Mouse (Mus musculus): Measurements from ENCODE around the gene Smco1. TPM values are rescaled to one million over a fixed set of nuclear protein-coding genes. Genes with fewer than 3 reads are reported as not detected.
"Not testable (repeated sequence)": the region's sequence is repeated elsewhere in the genome, so short reads cannot be mapped to it uniquely, and the experiment has no call there.

The Smco1 gene
- total RNA-seq (2021), result not detected

GRCm38 (mm10) chr16:32271291-32271690 lies at the start of gene Smco1:
Smco1 (plus strand) TSS chr16:32271468.
- DNase-seq, result no peak

DNA sequence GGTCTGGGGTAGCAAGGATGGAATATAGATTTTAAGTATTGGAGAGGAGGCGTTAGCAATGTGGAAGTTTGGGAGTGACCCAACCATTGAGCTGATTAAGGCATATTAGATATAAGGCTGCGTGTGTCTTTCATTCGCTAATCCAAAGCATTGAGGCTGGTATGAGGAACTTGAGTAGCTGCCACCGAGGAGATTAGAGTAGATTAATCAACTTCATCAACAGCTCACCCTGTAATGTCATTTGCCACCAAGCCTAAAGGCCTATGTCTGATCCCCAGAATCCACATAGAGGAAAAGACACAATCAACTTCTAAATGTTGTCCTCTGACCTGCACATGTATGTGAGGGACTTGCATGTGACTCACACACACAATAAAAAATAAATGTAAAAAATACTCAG lies 49.5 kb upstream of the Smco1 start:
- DNase-seq, result no peak
- intact Hi-C loops (cut with DNase I), result no loop called here

More at GRCm38 (mm10) chr16:32271291-32271690, at the start of gene Smco1:
- intact Hi-C loops (cut with DNase I), result no loop called here

DNA sequence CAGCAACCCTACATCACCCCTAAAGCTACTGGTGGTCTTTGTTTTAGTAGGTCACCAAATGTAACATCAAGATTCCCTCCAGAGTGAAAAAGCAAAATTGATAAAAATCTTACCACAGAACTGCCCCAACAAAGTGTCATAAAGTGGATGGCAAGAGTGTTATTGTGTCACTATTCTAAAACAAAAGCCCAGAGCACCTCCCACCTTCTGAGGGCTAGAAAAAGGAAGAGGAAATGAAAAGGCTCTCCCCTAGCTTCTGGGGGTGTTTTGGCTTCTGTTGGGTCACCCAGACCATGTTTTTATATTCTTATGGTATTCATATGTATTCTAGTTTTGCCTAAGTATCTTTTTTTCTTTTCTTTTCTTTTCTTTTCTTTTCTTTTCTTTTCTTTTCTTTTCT lies 48.9 kb upstream of the Smco1 start:
- no peak for DNase-seq
- intact Hi-C loops (cut with DNase I), result no loop called here

GRCm38 (mm10) chr16:32232050-32232449 lies 39.2 kb upstream of the Smco1 start:
- intact Hi-C loops (cut with DNase I); DNase-seq: not testable (repeated sequence)

DNA sequence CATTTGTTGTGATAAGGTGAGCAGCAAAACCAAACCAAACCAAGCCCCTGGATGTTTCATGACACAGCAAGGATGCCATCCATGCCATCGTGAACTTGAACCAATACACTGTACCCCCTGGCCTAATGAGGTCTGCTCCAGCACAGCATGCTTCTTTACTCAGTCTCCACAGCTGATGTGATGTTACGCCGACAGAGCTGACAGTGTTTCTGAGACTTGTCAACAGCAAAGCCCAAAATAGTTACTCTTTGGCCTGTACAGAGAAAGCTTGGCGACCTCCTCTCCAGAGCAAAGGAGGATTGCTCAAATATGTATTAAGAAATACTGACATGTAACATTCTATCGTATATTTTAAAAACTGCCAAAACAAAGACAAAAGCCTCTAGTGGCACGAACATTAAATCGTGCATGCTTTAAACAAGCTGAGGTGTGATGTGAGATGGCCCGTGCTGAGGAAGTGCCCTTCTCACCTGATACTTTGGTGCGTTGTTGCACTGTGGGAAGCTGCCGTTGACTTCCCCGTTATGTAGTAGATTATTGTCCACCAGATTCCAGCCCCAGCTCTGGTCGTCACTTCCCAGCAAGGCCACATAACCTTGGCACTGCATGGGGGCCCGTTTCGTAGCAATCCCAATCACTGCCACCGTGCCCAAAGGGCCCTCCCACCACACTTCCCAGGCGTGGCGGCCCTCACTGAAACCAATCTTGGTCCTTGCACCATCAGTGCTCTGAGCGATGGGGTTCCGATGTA lies 33.2 kb upstream of the Smco1 start:
- intact Hi-C loops (cut with DNase I), result no loop called here
- DNase-seq, result no peak

DNA sequence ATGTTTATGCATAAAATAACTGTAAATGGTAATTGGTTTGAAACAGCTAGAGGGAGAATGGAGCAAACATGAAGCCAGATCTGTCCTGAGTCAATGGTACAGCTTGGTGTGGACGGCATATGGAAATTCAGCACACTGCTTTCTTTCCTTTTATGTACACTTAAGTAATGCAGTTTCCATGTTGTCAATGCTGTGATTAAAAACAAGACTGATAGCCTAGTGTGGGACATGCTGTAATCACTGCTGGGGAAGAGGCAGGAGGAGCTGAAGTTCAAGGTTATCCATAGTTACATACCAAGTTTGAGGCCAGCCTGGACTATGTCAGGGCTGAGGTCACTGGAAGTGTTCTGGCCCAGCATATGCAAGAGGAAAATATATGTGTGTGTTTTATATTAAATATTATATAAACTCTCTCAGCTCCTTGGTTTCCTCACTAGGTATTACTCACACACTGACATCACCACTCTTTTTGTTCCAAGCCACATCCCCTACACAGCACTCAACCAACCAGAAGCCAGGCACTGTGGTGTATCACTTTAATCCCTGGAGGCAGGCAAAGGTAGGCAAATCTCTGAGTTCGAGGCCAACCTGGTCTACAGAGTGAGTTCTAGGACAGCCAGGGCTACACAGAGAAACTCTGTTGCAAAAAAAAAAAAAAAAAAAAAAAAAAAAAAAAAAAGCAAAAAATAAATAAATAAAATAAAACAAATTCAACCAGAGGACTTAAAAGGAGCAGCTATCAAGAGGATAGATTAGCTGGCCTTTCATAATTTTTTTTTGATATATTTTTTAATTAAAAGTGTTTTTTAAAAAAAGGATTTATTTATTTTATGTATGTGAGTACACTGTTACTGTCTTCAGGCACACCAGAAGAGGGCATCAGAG lies 31.6 kb upstream of the Smco1 start:
- intact Hi-C loops (cut with DNase I), result no loop called here
- no peak for DNase-seq

DNA sequence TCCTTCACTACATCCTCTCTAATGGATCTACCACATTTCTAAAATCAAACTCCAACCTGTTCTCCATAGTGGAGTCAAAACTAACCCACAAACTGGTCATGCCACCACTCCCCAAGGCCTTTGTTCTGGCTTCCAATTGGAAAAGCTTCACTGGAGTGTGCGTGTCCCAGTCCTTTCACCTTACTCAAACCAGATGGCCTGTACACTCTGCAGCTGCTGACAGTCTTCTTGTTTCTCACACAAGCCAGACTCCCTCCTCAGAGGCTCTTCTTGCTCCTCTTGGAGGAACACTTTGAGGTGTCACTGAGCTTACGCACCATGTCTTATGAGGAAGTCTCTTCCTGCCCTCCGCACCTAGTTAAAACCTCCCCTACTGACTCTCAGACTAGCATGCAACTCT lies 27.4 kb upstream of the Smco1 start:
- DNase-seq, result no peak
- intact Hi-C loops (cut with DNase I), result no loop called here

GRCm38 (mm10) chr16:32246351-32246791 lies 24.9 kb upstream of the Smco1 start:
- intact Hi-C loops (cut with DNase I), result no loop called here
- peak; percentile 58 for DNase-seq

GRCm38 (mm10) chr16:32246952-32247370 lies 24.3 kb upstream of the Smco1 start, which contains the start of the genes Fbxo45 and Wdr53:
Fbxo45 (minus strand) TSS chr16:32247158.
Wdr53 (plus strand) TSS chr16:32247227.
- DNase-seq, result peak; percentile 98
- intact Hi-C loops (cut with DNase I), result no loop called here

DNA sequence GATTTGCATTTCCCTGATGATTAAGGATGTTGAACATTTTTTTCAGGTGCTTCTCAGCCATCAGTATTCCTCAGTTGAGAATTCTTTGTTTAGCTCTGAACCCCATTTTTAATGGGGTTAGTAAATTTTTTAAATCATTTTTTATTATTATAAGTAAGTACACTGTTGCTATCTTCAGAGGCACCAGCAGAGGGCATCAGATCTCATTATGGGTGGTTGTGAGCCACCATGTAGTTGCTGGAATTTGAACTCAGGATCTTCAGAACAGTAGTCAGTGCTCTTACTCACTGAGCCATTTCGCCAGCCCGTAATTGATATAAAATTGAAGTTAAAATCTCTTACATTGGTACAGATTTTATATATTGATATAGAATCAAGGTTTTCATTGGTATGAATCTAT lies 7.0 kb upstream of the Smco1 start:
- intact Hi-C loops (cut with DNase I), result not testable (repeated sequence)

DNA sequence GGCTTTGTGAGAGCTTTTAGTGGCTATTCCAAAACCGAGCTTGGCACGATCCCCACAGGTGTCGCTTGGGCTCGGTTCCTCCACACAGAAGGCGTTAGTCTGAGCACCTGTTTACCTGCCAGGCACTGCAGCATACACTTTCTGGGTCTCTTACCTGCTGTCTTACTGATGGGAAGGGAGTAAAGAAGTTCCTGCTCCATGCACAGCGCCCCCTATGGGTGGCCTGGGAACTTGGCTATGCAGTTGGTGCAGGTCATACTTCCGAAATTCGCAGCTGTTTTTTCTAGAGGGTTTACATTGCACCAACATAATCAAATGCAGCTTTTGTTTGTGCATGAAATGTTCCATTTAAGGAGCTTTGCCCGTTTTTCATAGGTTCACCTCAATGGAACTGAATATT lies 2.1 kb downstream of the Smco1 start:
- intact Hi-C loops (cut with DNase I), result no loop called here
- DNase-seq, result peak; percentile 8

More for the DNA sequence above, 7.0 kb upstream of the Smco1 start:
- DNase-seq, result not testable (repeated sequence)

- intact Hi-C loops (cut with DNase I), result no loop called here
- no peak for DNase-seq
Observed at GRCm38 (mm10) chr16:32275041-32275440, 3.8 kb downstream of the Smco1 start.

- intact Hi-C loops (cut with DNase I), result no loop called here
- no peak for DNase-seq
Observed at GRCm38 (mm10) chr16:32275830-32276229, 4.6 kb downstream of the Smco1 start.

DNA sequence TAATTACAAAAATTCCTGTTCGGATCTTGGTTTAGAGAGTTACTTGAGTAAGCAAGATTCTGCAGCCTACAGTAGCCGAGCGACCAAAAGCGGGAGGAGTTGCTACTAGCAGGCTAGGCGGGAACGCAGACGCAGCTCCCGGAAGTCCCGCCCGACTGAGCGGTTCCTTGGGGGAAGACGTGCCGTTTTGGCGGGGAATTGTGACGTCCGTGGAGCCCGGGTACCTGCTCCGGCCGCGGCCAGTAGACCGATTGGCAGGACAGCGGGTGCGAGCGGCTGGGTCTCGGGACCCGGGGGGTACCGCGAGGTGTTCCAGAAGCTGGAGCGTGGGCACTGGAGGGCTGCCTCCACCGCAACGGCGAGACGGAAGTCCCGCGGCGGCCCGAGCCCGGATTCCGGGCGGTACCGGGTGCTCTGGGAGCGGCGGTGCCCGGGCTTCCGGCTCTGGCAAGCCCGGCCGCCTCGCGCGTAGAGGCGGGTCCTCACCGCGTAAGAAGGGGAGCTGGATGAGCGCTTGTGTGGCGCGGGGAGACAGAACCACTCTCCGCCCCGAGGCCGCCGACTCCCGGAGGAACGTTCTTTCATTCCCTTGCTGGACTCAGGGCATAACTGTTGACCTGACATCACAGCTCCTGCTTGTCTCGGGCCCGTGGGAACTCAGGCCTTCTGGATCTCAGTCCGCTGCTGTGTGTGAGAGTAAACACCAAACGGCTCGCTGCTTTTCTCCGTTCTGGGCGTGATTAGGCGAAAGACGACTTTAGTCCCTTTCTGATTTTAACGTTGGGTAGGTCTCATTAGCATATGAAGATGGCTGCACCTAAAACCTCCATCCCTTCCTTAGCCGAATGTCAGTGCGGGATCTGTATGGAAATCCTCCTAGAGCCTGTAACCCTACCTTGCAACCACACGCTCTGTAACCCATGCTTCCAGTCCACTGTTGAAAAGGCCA lies 6.3 kb downstream of the Smco1 start, which contains the start of gene Rnf168:
Gene Rnf168, plus strand, starts transcription at position 152 of the 949 bp plus-strand sequence.
- intact Hi-C loops (cut with DNase I), result no loop called here
- DNase-seq, result peak; percentile 89

DNA sequence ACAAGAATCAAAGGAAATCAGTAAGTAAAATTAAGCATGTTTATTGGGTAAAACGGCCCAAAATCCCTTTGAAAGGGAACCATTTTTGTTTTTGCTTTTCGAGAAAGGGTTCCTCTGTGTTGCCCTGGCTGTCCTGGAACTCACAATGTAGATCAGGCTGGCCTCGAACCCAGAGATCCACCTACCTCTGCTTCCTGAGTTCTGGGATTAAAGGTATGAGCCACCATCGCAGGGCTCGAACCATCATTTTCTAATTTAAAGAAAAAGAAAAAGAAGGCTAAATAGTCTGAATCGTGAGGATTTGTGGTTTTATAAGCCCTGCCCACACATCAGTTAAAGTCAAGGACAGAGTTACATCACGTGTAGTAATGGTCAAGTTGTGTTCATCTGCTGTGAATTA lies 7.1 kb downstream of the Smco1 start:
- intact Hi-C loops (cut with DNase I), result no loop called here
- DNase-seq, result no peak

- intact Hi-C loops (cut with DNase I), result loop anchor here (10.0 kb wide), 1 partner anchor 95 kb away; no protein-coding TSS in a partner anchor
- DNase-seq, result no peak
Observed at GRCm38 (mm10) chr16:32280211-32280610, 8.9 kb downstream of the Smco1 start.

GRCm38 (mm10) chr16:32282608-32283007 lies 11.3 kb downstream of the Smco1 start:
- intact Hi-C loops (cut with DNase I), result loop anchor here (10.0 kb wide), 1 partner anchor 92 kb away; no protein-coding TSS in a partner anchor
- no peak for DNase-seq

GRCm38 (mm10) chr16:32291821-32292220 lies 20.6 kb downstream of the Smco1 start:
- intact Hi-C loops (cut with DNase I), result no loop called here
- no peak for DNase-seq

- DNase-seq; intact Hi-C loops (cut with DNase I): not testable (repeated sequence)
Observed at GRCm38 (mm10) chr16:32299617-32300016, 28.3 kb downstream of the Smco1 start.

GRCm38 (mm10) chr16:32303046-32303445 lies 31.8 kb downstream of the Smco1 start:
- intact Hi-C loops (cut with DNase I), result no loop called here
- DNase-seq, result no peak

Measured in left cerebral cortex, postnatal 4 days (tissue).